Mouse (Mus musculus) forebrain, embryonic 12.5 days (tissue): Measurements from ENCODE around the gene Mogs. TPM values are rescaled to one million over a fixed set of nuclear protein-coding genes. Genes with fewer than 3 reads are reported as not detected.
"Not testable (repeated sequence)": the region's sequence is repeated elsewhere in the genome, so short reads cannot be mapped to it uniquely, and the experiment has no call there.

Experiments used
- ATAC-seq: fragments of 200-750 bp; cut with Nextera tagmentation; 2 replicates; pipeline ENCODE4 v1.8.0; 2017; ENCODE audit warnings: moderate TSS enrichment; ENCODE audit not compliant: low FRiP score
- H3K27ac ChIP-seq: fragments of 300-500 bp; sonication (generic); 2 replicates; pipeline ENCODE4 v1.5.1; 2016; ENCODE audit warnings: mild to moderate bottlenecking
- H3K27me3 ChIP-seq: fragments of 300-500 bp; sonication (generic); 2 replicates; pipeline ENCODE4 v1.6.1; 2016; ENCODE audit warnings: mild to moderate bottlenecking
- H3K36me3 ChIP-seq: fragments of 300-500 bp; sonication (generic); replicated peaks from 2 replicates; pipeline ENCODE4 v1.6.1; 2016; ENCODE audit warnings: mild to moderate bottlenecking
- H3K4me1 ChIP-seq: fragments of 300-500 bp; sonication (generic); 2 replicates; pipeline ENCODE4 v1.6.1; 2016
- H3K4me2 ChIP-seq: fragments of 300-500 bp; sonication (generic); 2 replicates; pipeline ENCODE4 v1.6.1; 2016; ENCODE audit warnings: mild to moderate bottlenecking, moderate library complexity
- H3K4me3 ChIP-seq: fragments of 300-500 bp; sonication (generic); replicated peaks from 2 replicates; pipeline ENCODE4 v1.5.1; 2016; ENCODE audit warnings: mild to moderate bottlenecking
- H3K9ac ChIP-seq: fragments of 300-500 bp; sonication (generic); 2 replicates; pipeline ENCODE4 v1.6.1; 2016; ENCODE audit warnings: mild to moderate bottlenecking
- H3K9me3 ChIP-seq: fragments of 300-500 bp; sonication (generic); 2 replicates; pipeline ENCODE4 v1.6.1; 2016
- WGBS: fragments of 180-500 bp; shearing (Covaris S2); methylation state at CpG from one replicate; pipeline ENCODE4 v1.1.7; 2016; 5-methylcytosine and 5-hydroxymethylcytosine counted together
- polyA plus RNA-seq: library from polyadenylated mRNA; unstranded; fragments of >200 nt; fragmentation: Nextera tagmentation; extraction: Ambion mirVana; gene quantifications from 2 replicates; pipeline ENCODE4 v1.2.1, GENCODE M21; 2016

The Mogs gene
- polyA plus RNA-seq, 1 experiment from 2014 or later, result 38.6 TPM

- WGBS, result 58% methylated on average over 11 of the region's 11 CpGs
- no peak for ATAC-seq
- peaks cover 31% of the 10 kb centered on the region for H3K4me1 ChIP-seq
- no peaks in the 10 kb centered on the region for H3K9me3 ChIP-seq
- no peak overlapping the region for H3K9ac ChIP-seq
- H3K4me2 ChIP-seq, result no peak overlapping the region
- no peak overlapping the region for H3K4me3 ChIP-seq
- H3K27me3 ChIP-seq, result peaks cover 20% of the 10 kb centered on the region
- H3K27ac ChIP-seq, result no peak overlapping the region
- peaks cover 5% of the 10 kb centered on the region for H3K36me3 ChIP-seq
These were observed 27.6 kb downstream of the Mogs start for GRCm38 (mm10) chr6:83142886-83143285.

- WGBS, result 83% methylated on average over 2 of the region's 2 CpGs
- Histone ChIP-seq H3K27ac (no peak overlapping the region), H3K4me3 (no peak overlapping the region), H3K27me3 (peaks cover 20% of the 10 kb centered on the region), H3K9me3 (no peaks in the 10 kb centered on the region), H3K4me1 (peaks cover 12% of the 10 kb centered on the region), H3K4me2 (no peak overlapping the region), H3K36me3 (peaks cover 18% of the 10 kb centered on the region), H3K9ac (no peak overlapping the region)
- no peak for ATAC-seq
These were observed 29.9 kb downstream of the Mogs start for GRCm38 (mm10) chr6:83145209-83145608.

- no peak overlapping the region for H3K4me3 ChIP-seq
- 77% methylated on average over 9 of the region's 9 CpGs for WGBS
- H3K27ac ChIP-seq, result no peak overlapping the region
- peaks cover 12% of the 10 kb centered on the region for H3K4me1 ChIP-seq
- ATAC-seq, result no peak
- H3K9ac ChIP-seq, result no peak overlapping the region
- H3K9me3 ChIP-seq, result no peaks in the 10 kb centered on the region
- no peak overlapping the region for H3K4me2 ChIP-seq
- peaks cover 23% of the 10 kb centered on the region for H3K36me3 ChIP-seq
- H3K27me3 ChIP-seq, result peaks cover 19% of the 10 kb centered on the region
These were observed 30.5 kb downstream of the Mogs start for GRCm38 (mm10) chr6:83145805-83146204.

GRCm38 (mm10) chr6:83147280-83147679 is 32.0 kb downstream of the Mogs start:
- Histone ChIP-seq H3K27ac (no peak overlapping the region), H3K4me3 (no peak overlapping the region), H3K27me3 (peaks cover 4% of the 10 kb centered on the region; the same call in 1 of the 2 replicates), H3K4me2 (no peak overlapping the region), H3K36me3 (peaks cover 33% of the 10 kb centered on the region), H3K9me3 (no peaks in the 10 kb centered on the region), H3K4me1 (peaks cover 15% of the 10 kb centered on the region), H3K9ac (no peak overlapping the region)
- WGBS, result 62% methylated on average over 7 of the region's 7 CpGs
- ATAC-seq, result no peak

GRCm38 (mm10) chr6:83151721-83152120 is 36.4 kb downstream of the Mogs start:
- Histone ChIP-seq H3K36me3 (peaks cover 46% of the 10 kb centered on the region), H3K4me3 (no peak overlapping the region), H3K4me2 (no peak overlapping the region), H3K27me3 (no peaks in the 10 kb centered on the region), H3K9me3 (no peaks in the 10 kb centered on the region), H3K27ac (0 out of 2 replicates have a peak overlapping the region, but pooled peaks have one; percentile 0), H3K4me1 (peaks cover 30% of the 10 kb centered on the region), H3K9ac (peak overlapping the region; percentile 38; the same call in 1 of the 2 replicates)
- ATAC-seq, result no peak
- 27% methylated on average over 8 of the region's 8 CpGs for WGBS

- Histone ChIP-seq H3K36me3 (peaks cover 40% of the 10 kb centered on the region), H3K4me2 (no peak overlapping the region), H3K9me3 (no peaks in the 10 kb centered on the region)
These were observed 37.7 kb downstream of the Mogs start for GRCm38 (mm10) chr6:83153038-83153437.

GRCm38 (mm10) chr6:83153485-83153884 is 38.2 kb downstream of the Mogs start:
- no peaks in the 10 kb centered on the region for H3K9me3 ChIP-seq

More at GRCm38 (mm10) chr6:83153038-83153437, 37.7 kb downstream of the Mogs start:
- H3K9ac ChIP-seq, result no peak overlapping the region
- no peaks in the 10 kb centered on the region for H3K27me3 ChIP-seq
- no peak overlapping the region for H3K27ac ChIP-seq
- ATAC-seq, result no peak
- no peak overlapping the region for H3K4me3 ChIP-seq
- H3K4me1 ChIP-seq, result peaks cover 30% of the 10 kb centered on the region
- 87% methylated on average over 12 of the region's 12 CpGs for WGBS

GRCm38 (mm10) chr6:83155552-83156238 is 40.4 kb downstream of the Mogs start:
- H3K36me3 ChIP-seq, result peaks cover 24% of the 10 kb centered on the region
- peak overlapping the region; percentile 83 for H3K4me2 ChIP-seq
- peak; percentile 15 for ATAC-seq
- WGBS, result 7% methylated on average over 23 of the region's 23 CpGs
- H3K27ac ChIP-seq, result 0 out of 2 replicates have a peak overlapping the region, but pooled peaks have one; percentile 19
- H3K9me3 ChIP-seq, result no peaks in the 10 kb centered on the region
- peak overlapping the region; percentile 60 for H3K4me3 ChIP-seq
- peak overlapping the region; percentile 62 for H3K9ac ChIP-seq
- H3K4me1 ChIP-seq, result peaks cover 30% of the 10 kb centered on the region
- H3K27me3 ChIP-seq, result peaks cover 9% of the 10 kb centered on the region

More at GRCm38 (mm10) chr6:83153485-83153884, 38.2 kb downstream of the Mogs start:
- ATAC-seq, result no peak
- Histone ChIP-seq H3K27ac (no peak overlapping the region), H3K4me3 (no peak overlapping the region), H3K4me2 (no peak overlapping the region), H3K27me3 (no peaks in the 10 kb centered on the region), H3K36me3 (peaks cover 38% of the 10 kb centered on the region), H3K9ac (no peak overlapping the region), H3K4me1 (peaks cover 30% of the 10 kb centered on the region)
- 83% methylated on average over 5 of the region's 5 CpGs for WGBS

- H3K36me3 ChIP-seq, result peaks cover 22% of the 10 kb centered on the region
- ATAC-seq, result peak; percentile 94
- H3K4me3 ChIP-seq, result peak within 1 kb of the TSS; percentile 60
- H3K27me3 ChIP-seq, result peaks cover 15% of the 10 kb centered on the region
- H3K27ac ChIP-seq, result peak within 1 kb of the TSS; percentile 19; the same call in 1 of the 2 replicates
- H3K4me1 ChIP-seq, result peaks cover 28% of the 10 kb centered on the region
- H3K4me2 ChIP-seq, result peak within 1 kb of the TSS; percentile 83
- no peaks in the 10 kb centered on the region for H3K9me3 ChIP-seq
- peak within 1 kb of the TSS; percentile 62 for H3K9ac ChIP-seq
- WGBS, result 2% methylated on average over 32 of the region's 32 CpGs
These were observed 41.0 kb downstream of the Mogs start, which contains the start of the genes Wdr54 and 1700003E16Rik for GRCm38 (mm10) chr6:83156259-83156684. Gene Wdr54 (minus strand): TSS chr6:83156397. Gene 1700003E16Rik (plus strand): TSS chr6:83156404.

GRCm38 (mm10) chr6:83159456-83159855 is 44.2 kb downstream of the Mogs start:
- WGBS, result 37% methylated on average over 3 of the region's 3 CpGs
- not testable (repeated sequence) for H3K9me3 ChIP-seq, H3K4me2 ChIP-seq, H3K27ac ChIP-seq, H3K4me3 ChIP-seq, H3K9ac ChIP-seq, ATAC-seq, H3K36me3 ChIP-seq
- Histone ChIP-seq H3K27me3 (peaks cover 38% of the 10 kb centered on the region), H3K4me1 (peaks cover 31% of the 10 kb centered on the region)

- peaks cover 24% of the 10 kb centered on the region for H3K4me1 ChIP-seq
- no peak overlapping the region for H3K9ac ChIP-seq
These were observed 46.1 kb downstream of the Mogs start for GRCm38 (mm10) chr6:83161442-83161841.

GRCm38 (mm10) chr6:83161921-83162641 is 46.8 kb downstream of the Mogs start:
- under 1% methylated on average over 49 of the region's 49 CpGs for WGBS
- Histone ChIP-seq H3K27ac (no peak overlapping the region), H3K4me3 (peak overlapping the region; percentile 27), H3K4me2 (peak overlapping the region; percentile 40), H3K9ac (0 out of 2 replicates have a peak overlapping the region, but pooled peaks have one; percentile 22), H3K36me3 (no peaks in the 10 kb centered on the region), H3K4me1 (peaks cover 28% of the 10 kb centered on the region), H3K9me3 (no peaks in the 10 kb centered on the region), H3K27me3 (peaks cover 38% of the 10 kb centered on the region)
- no peak for ATAC-seq

More at GRCm38 (mm10) chr6:83161442-83161841, 46.1 kb downstream of the Mogs start:
- Histone ChIP-seq H3K36me3 (no peaks in the 10 kb centered on the region), H3K27me3 (peaks cover 38% of the 10 kb centered on the region), H3K9me3 (no peaks in the 10 kb centered on the region), H3K4me2 (peak overlapping the region; percentile 40), H3K4me3 (peak overlapping the region; percentile 27), H3K27ac (no peak overlapping the region)
- ATAC-seq, result no peak
- 7% methylated on average over 19 of the region's 19 CpGs for WGBS
